Mouse (Mus musculus) heart, postnatal 0 days (tissue): Measurements from ENCODE around the gene Mertk.

Experiments used
- CTCF ChIP-seq: IDR thresholded peaks from 2 replicates; pipeline ENCODE4 v1.5.1; 2016; ENCODE audit warnings: antibody characterized with exemption, control low read depth, low read depth
- EP300 ChIP-seq: IDR thresholded peaks from 2 replicates; pipeline ENCODE4 v1.6.1; 2016; ENCODE audit warnings: antibody characterized with exemption, low read depth

GRCm38 (mm10) chr2:128796463-128796862, 97.7 kb downstream of the Mertk start:
- TF ChIP-seq CTCF (no peak), EP300 (no peak)
